ENCODE assay signal across 17 mouse cellular contexts in genomic region chr5:80393656-80394055, GRCm38 (mm10).
DNase-seq lines count a peak whose midpoint lies in the region; ATAC-seq and TF ChIP-seq lines count a peak whose summit lies in the region.
"Had no signal": no experiment of that assay in that cellular context is flagged by ENCODE, and none has a peak within 500 bp of the region (broad histone marks: within the 10 kb centered on the region; RNA-seq: fewer than 3 reads in every experiment).

No protein-coding gene starts in this region.

- no peaks in the 10 kb centered on the region for H3K36me3 ChIP-seq in hindbrain, postnatal 0 days (ENCODE audit: insufficient read depth, low read length)
- H3K36me3 ChIP-seq in hindbrain, embryonic 14.5 days (replicated peaks; ENCODE audit: control insufficient read depth, insufficient read depth), result no peaks in the 10 kb centered on the region
- H3K36me3 ChIP-seq: G1E; heart, embryonic 10.5 days had no signal

- H3K9me3 ChIP-seq in hindbrain, postnatal 0 days (ENCODE audit: low read length), result no peaks in the 10 kb centered on the region
- H3K9me3 ChIP-seq in hindbrain, embryonic 14.5 days (ENCODE audit: control insufficient read depth, low read length), result no peaks in the 10 kb centered on the region
- H3K9me3 ChIP-seq: G1E; heart, embryonic 10.5 days had no signal

- 32% methylated on average over 3 of the region's 3 CpGs for WGBS in hindbrain, postnatal 0 days
- 45% methylated on average over 3 of the region's 3 CpGs for WGBS in hindbrain, embryonic 14.5 days

- H3K4me3 ChIP-seq in hindbrain, postnatal 0 days (ENCODE audit: low read length), result no peak overlapping the region
- no peak overlapping the region for H3K4me3 ChIP-seq in hindbrain, embryonic 14.5 days (replicated peaks; ENCODE audit: low read length)
- H3K4me3 ChIP-seq in layer of hippocampus, adult 2 months, result no peak overlapping the region
- H3K4me3 ChIP-seq: heart, embryonic 10.5 days had no signal

- no peak overlapping the region for H3K9ac ChIP-seq in hindbrain, postnatal 0 days (replicated peaks; ENCODE audit: low read length)
- no peak overlapping the region for H3K9ac ChIP-seq in hindbrain, embryonic 14.5 days
- H3K9ac ChIP-seq: liver, embryonic 14.5 days had no signal

- no peaks in the 10 kb centered on the region for H3K4me1 ChIP-seq in hindbrain, postnatal 0 days (ENCODE audit: insufficient read depth, low read length)
- H3K4me1 ChIP-seq in hindbrain, embryonic 14.5 days (replicated peaks; ENCODE audit: control insufficient read depth, insufficient read depth, low read length), result no peaks in the 10 kb centered on the region
- H3K4me1 ChIP-seq: heart, embryonic 10.5 days had no signal

- DNase-seq in hindbrain, postnatal 0 days (ENCODE audit: low spot score), result peak; percentile 5
- no peak for DNase-seq in hindbrain, embryonic 14.5 days (ENCODE audit: low spot score)
- peak; percentile 50 for DNase-seq in brain, adult 2 months (ENCODE audit: low read depth, low spot score)
- DNase-seq in embryo, embryonic 11 days, result peak; percentile 17
- peak; percentile 49 to 55 for DNase-seq in layer of hippocampus, adult 2 months (ENCODE audit: low spot score in 2 of 2)
- no peak for DNase-seq in urinary bladder, postnatal 4 days (ENCODE audit: low spot score in 2 of 2)
- DNase-seq in heart, postnatal 10 days, result no peak
- no peak for DNase-seq in gastrocnemius, postnatal 14 days
- DNase-seq: adrenal gland, postnatal 25 days; gastrocnemius, postnatal 10 days; heart, postnatal 36 days; kidney, postnatal 10 days; lung, postnatal 36 days; right cerebral cortex, postnatal 25 days had no signal

- intact Hi-C loops in heart, postnatal 10 days (cut with DNase I), result no loop called here
- intact Hi-C loops in gastrocnemius, postnatal 14 days (cut with DNase I; ENCODE audit: low total_unique reads), result no loop called here

- no peak overlapping the region for H3K4me2 ChIP-seq in hindbrain, postnatal 0 days (ENCODE audit: low read depth, low read length)
- H3K4me2 ChIP-seq in hindbrain, embryonic 14.5 days (replicated peaks), result no peak overlapping the region

- TF ChIP-seq CTCF in hindbrain, postnatal 0 days (IDR thresholded peaks at IDR 0.05; ENCODE audit: low read depth), result no peak
- TF ChIP-seq CTCF in layer of hippocampus, adult 2 months (conservative IDR thresholded peaks at IDR 0.05), result no peak

- ATAC-seq in hindbrain, postnatal 0 days, result no peak
- ATAC-seq in hindbrain, embryonic 14.5 days (ENCODE audit: low FRiP score), result no peak

- no peaks in the 10 kb centered on the region for H3K27me3 ChIP-seq in hindbrain, postnatal 0 days (ENCODE audit: insufficient read depth, low read length)
- H3K27me3 ChIP-seq in hindbrain, embryonic 14.5 days (ENCODE audit: control insufficient read depth, insufficient read depth, low read length), result no peaks in the 10 kb centered on the region

- no peak overlapping the region for H3K27ac ChIP-seq in hindbrain, postnatal 0 days
- no peak overlapping the region for H3K27ac ChIP-seq in hindbrain, embryonic 14.5 days
- H3K27ac ChIP-seq in layer of hippocampus, adult 2 months, result peak overlapping the region; percentile 8; the same call in 1 of the 2 replicates
- H3K27ac ChIP-seq: heart, embryonic 10.5 days; liver, embryonic 14.5 days had no signal

Comparison
In these comparisons a context has a peak if more than half of its experiments do, and no peak if none do; other contexts are left out.
1. DNase-seq: peak in hindbrain, postnatal 0 days (single experiment), brain, adult 2 months (single experiment), embryo, embryonic 11 days (single experiment) and layer of hippocampus, adult 2 months (2 of 2); none in hindbrain, embryonic 14.5 days (single experiment), urinary bladder, postnatal 4 days (0 of 2), heart, postnatal 10 days (0 of 2) and gastrocnemius, postnatal 14 days (single experiment).